Mouse (Mus musculus) CH12.LX (cell line): ENCODE results near the gene Sbno1. TPM values are rescaled to one million over a fixed set of nuclear protein-coding genes. Genes with fewer than 3 reads are reported as not detected.

Experiments
- DNase-seq: peaks from one replicate; pipeline ENCODE4 v3.0.0-alpha.2; 2013; ENCODE audit errors: extremely low read depth
- H3K27ac ChIP-seq: 2 replicates; pipeline ENCODE4 v1.5.1; 2012; ENCODE audit warnings: low read depth, mild to moderate bottlenecking, control low read depth, moderate library complexity; ENCODE audit not compliant: insufficient read depth
- H3K27me3 ChIP-seq: replicated peaks from 2 replicates; pipeline ENCODE3; 2012; ENCODE audit warnings: inconsistent platforms
- H3K36me3 ChIP-seq, 2 experiments: replicated peaks in 1 of 2; 2 replicates each; pipeline versions ENCODE3 to v1.6.1; 2012; ENCODE audit warnings: inconsistent platforms in 1 of 2, low read length in 1 of 2, mild to moderate bottlenecking in 1 of 2, mixed read lengths in 1 of 2, moderate library complexity in 1 of 2; ENCODE audit not compliant: control insufficient read depth in 1 of 2, insufficient read depth in 1 of 2
- H3K4me1 ChIP-seq, 2 experiments: 2 replicates each; pipeline ENCODE4 v1.6.1; 2012; ENCODE audit warnings: inconsistent platforms in 1 of 2, moderate library complexity in 1 of 2; ENCODE audit not compliant: insufficient read depth in 2 of 2, control insufficient read depth in 1 of 2
- H3K4me2 ChIP-seq: 2 replicates; pipeline ENCODE4 v1.6.1; 2012; ENCODE audit warnings: low read depth, mild to moderate bottlenecking, control low read depth; ENCODE audit not compliant: poor library complexity, insufficient read depth, severe bottlenecking
- H3K4me3 ChIP-seq, 3 experiments: fragments of 150-350 bp in 1 of 3; sonication (generic) in 1 of 3; replicated peaks in 1 of 3; 2 replicates each; pipeline versions ENCODE3 to v1.5.1; 2011 to 2012; ENCODE audit warnings: low read depth in 2 of 3, low read length in 2 of 3, mild to moderate bottlenecking in 2 of 3, moderate library complexity in 2 of 3, control low read depth in 1 of 3, improper control_type of control experiment in 1 of 3, inconsistent platforms in 1 of 3, mixed read lengths in 1 of 3; ENCODE audit not compliant: poor library complexity in 1 of 3
- H3K79me2 ChIP-seq: replicated peaks from 2 replicates; pipeline ENCODE4 v1.6.1; 2012; ENCODE audit warnings: mild to moderate bottlenecking, moderate library complexity; ENCODE audit not compliant: control insufficient read depth, poor library complexity, insufficient read depth, severe bottlenecking; ENCODE audit errors: extremely low read depth
- H3K9ac ChIP-seq: 2 replicates; pipeline ENCODE4 v1.6.1; 2012; ENCODE audit warnings: low read depth, mild to moderate bottlenecking, control low read depth, moderate library complexity; ENCODE audit not compliant: insufficient read depth
- H3K9me3 ChIP-seq: replicated peaks from 2 replicates; pipeline ENCODE3; 2012; ENCODE audit warnings: low read length, inconsistent platforms, mixed read lengths
- BHLHE40 ChIP-seq: IDR thresholded peaks from 2 replicates; pipeline ENCODE4 v1.6.1; 2011; ENCODE audit warnings: mild to moderate bottlenecking, low read depth, low read length, improper control_type of control experiment
- CHD2 ChIP-seq: IDR thresholded peaks from 2 replicates; pipeline ENCODE4 v1.6.1; 2011; ENCODE audit warnings: low read length, improper control_type of control experiment
- CTCF ChIP-seq, 2 experiments: IDR thresholded peaks in 1 of 2; conservative IDR thresholded peaks in 1 of 2; 2 replicates each; pipeline ENCODE4 v1.5.1; 2011 to 2012; ENCODE audit warnings: low read depth in 2 of 2, low read length in 2 of 2, improper control_type of control experiment in 1 of 2, inconsistent platforms in 1 of 2, mild to moderate bottlenecking in 1 of 2, moderate library complexity in 1 of 2
- ELF1 ChIP-seq: IDR thresholded peaks from 2 replicates; pipeline ENCODE4 v1.6.1; 2014; ENCODE audit warnings: low read depth, mild to moderate bottlenecking, inconsistent platforms, low read length, improper control_type of control experiment
- EP300 ChIP-seq: IDR thresholded peaks from 2 replicates; pipeline ENCODE4 v1.6.1; 2011; ENCODE audit warnings: low read length, improper control_type of control experiment
- ETS1 ChIP-seq: conservative IDR thresholded peaks from 2 replicates; pipeline ENCODE4 v1.6.1; 2012; ENCODE audit warnings: low read depth, mild to moderate bottlenecking, inconsistent platforms, low read length, improper control_type of control experiment, moderate library complexity
- HCFC1 ChIP-seq: IDR thresholded peaks from 2 replicates; pipeline ENCODE4 v1.6.1; 2012; ENCODE audit warnings: low read depth, mild to moderate bottlenecking, inconsistent platforms, low read length, improper control_type of control experiment
- IRF4 ChIP-seq: IDR thresholded peaks from 2 replicates; pipeline ENCODE4 v1.6.1; 2014; ENCODE audit warnings: low read depth, mild to moderate bottlenecking, inconsistent platforms, low read length, improper control_type of control experiment
- JUND ChIP-seq: conservative IDR thresholded peaks from 2 replicates; pipeline ENCODE4 v1.6.1; 2011; ENCODE audit warnings: low read depth, low read length, improper control_type of control experiment
- KAT2A ChIP-seq: IDR thresholded peaks from 2 replicates; pipeline ENCODE4 v1.6.1; 2012; ENCODE audit warnings: low read length, improper control_type of control experiment, inconsistent platforms; ENCODE audit not compliant: insufficient replicate concordance
- MAFK ChIP-seq: IDR thresholded peaks from 2 replicates; pipeline ENCODE4 v1.6.1; 2011; ENCODE audit warnings: low read length, improper control_type of control experiment; ENCODE audit not compliant: insufficient replicate concordance
- MXI1 ChIP-seq: IDR thresholded peaks from 2 replicates; pipeline ENCODE4 v1.6.1; 2011; ENCODE audit warnings: mild to moderate bottlenecking, low read depth, low read length, improper control_type of control experiment
- PAX5 ChIP-seq: IDR thresholded peaks from 2 replicates; pipeline ENCODE4 v1.6.1; 2012; ENCODE audit warnings: low read length, inconsistent platforms, mixed read lengths
- POLR2AphosphoS2 ChIP-seq: IDR thresholded peaks from 2 replicates; pipeline ENCODE4 v1.6.1; 2011; ENCODE audit warnings: low read depth, low read length, improper control_type of control experiment
- RCOR1 ChIP-seq: conservative IDR thresholded peaks from 2 replicates; pipeline ENCODE4 v1.6.1; 2012; ENCODE audit warnings: low read depth, mild to moderate bottlenecking, inconsistent platforms, low read length, improper control_type of control experiment
- SIN3A ChIP-seq: IDR thresholded peaks from 2 replicates; pipeline ENCODE4 v1.6.1; 2012; ENCODE audit warnings: low read length, improper control_type of control experiment, inconsistent platforms
- SMC3 ChIP-seq: IDR thresholded peaks from 2 replicates; pipeline ENCODE4 v1.6.1; 2011; ENCODE audit warnings: low read depth, low read length, improper control_type of control experiment
- UBTF ChIP-seq: IDR thresholded peaks from 2 replicates; pipeline ENCODE4 v1.6.1; 2012; ENCODE audit warnings: low read depth, mild to moderate bottlenecking, inconsistent platforms, low read length, improper control_type of control experiment, moderate library complexity
- USF1 ChIP-seq: IDR thresholded peaks from 2 replicates; pipeline ENCODE4 v1.6.1; 2014; ENCODE audit warnings: low read depth, mild to moderate bottlenecking, inconsistent platforms, low read length, improper control_type of control experiment
- USF2 ChIP-seq: conservative IDR thresholded peaks from 2 replicates; pipeline ENCODE4 v1.6.1; 2011; ENCODE audit warnings: low read depth, low read length, improper control_type of control experiment
- ZNF384 ChIP-seq: IDR thresholded peaks from 2 replicates; pipeline ENCODE4 v1.6.1; 2012; ENCODE audit warnings: low read depth, low read length, improper control_type of control experiment, inconsistent platforms
- dilution Hi-C: fragments of 300-500 bp; cut with MboI; formaldehyde crosslinking; loops from 2 replicates; pipeline ENCODE4 v1.14.3; 2020; ENCODE audit warnings: low sequenced_read_pairs; ENCODE audit not compliant: extremely low pct_unique_long_range_greater_than_20kb, extremely low pct_ligation_motif_present
- in situ Hi-C: fragments of 300-500 bp; cut with MboI; formaldehyde crosslinking; loops from 3 replicates; pipeline ENCODE4 v1.14.3; 2019; ENCODE audit warnings: low sequenced_read_pairs, low pct_ligation_motif_present, low pct_unique_long_range_greater_than_20kb, mixed read lengths
- polyA plus RNA-seq: library from polyadenylated mRNA; unstranded; fragments of >175 nt; gene quantifications from 2 replicates; pipeline ENCODE4 v1.2.1, GENCODE M21; 2012; ENCODE audit warnings: low read depth; ENCODE audit not compliant: insufficient read length
- total RNA-seq, 2 experiments: library from RNA; depleted of rRNA; stranded (reverse); fragments of 300-350 nt in 1 of 2; fragments of >200 nt in 1 of 2; gene quantifications; 2 replicates each; pipeline ENCODE4 v1.2.3; 2012 to 2014

Gene Sbno1
- total and polyA plus RNA-seq, 3 experiments = 35.0 to 48.5 (median 38.3) TPM

DNA sequence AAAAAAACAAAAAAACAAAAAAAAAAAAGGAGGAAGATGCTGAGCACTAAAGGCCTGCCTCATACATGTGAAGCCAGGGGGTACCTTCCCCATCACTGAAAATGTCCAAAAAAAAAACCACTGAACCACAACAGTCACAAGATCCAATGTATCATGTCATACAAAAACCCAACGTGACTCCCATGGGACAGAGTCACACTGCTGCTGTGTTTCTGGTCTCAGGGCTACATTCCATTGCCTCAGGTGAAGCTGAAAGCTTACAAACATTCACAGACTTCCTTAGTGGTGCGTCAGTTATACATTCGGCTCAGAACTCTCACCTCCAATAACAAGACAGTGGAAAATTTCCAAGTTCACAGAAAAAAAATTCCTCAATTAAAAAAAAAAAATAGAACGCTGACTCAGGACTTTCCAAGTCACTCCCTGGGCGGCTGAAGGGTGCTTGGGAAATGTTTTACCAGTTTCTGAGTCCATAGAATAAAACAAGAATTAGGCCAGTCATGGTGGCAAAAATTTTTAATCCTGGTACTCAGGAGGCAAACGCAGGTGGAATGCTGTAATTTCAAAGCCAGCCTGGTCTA lies 44.9 kb upstream of the Sbno1 start (continued):
- TF ChIP-seq MAFK = peak; percentile 96
- no peak for TF ChIP-seq USF1
- peak; percentile 98 for TF ChIP-seq BHLHE40
- no peak for TF ChIP-seq UBTF

DNA sequence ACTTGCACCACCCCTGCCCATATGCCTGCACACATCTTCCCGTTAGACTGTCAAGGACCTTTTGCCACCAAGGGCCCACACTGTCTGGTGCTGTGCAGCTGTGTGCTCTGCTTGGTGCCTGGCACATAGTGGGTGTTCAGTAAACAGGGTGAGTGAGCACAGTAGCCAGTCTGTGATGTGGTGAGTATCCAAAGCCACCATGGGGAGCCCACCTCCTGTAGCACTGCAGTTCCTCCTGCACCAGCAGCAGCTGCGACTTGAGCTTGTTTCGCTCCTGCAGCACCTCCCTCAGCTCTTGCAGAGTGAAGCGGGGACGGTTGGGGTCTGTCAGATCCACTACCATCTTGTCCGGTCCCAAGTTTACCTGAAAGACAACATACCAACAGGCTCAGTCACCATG lies 43.7 kb upstream of the Sbno1 start:
- Histone ChIP-seq H3K4me1 (peaks cover 20 to 70% of the 10 kb centered on the region in 2 experiments), H3K9ac (no peak overlapping the region), H3K36me3 (peaks cover 80 to 84% of the 10 kb centered on the region in 2 experiments), H3K4me2 (no peak overlapping the region), H3K4me3 (no peak overlapping the region), H3K79me2 (peaks cover 86% of the 10 kb centered on the region), H3K9me3 (peaks cover 18% of the 10 kb centered on the region), H3K27ac (peak overlapping the region; percentile 76), H3K27me3 (no peaks in the 10 kb centered on the region)
- no peak for TF ChIP-seq USF2
- no peak for TF ChIP-seq USF1
- no peak for TF ChIP-seq MXI1
- TF ChIP-seq POLR2AphosphoS2 = no peak
- no peak for TF ChIP-seq MAFK
- TF ChIP-seq PAX5 = no peak
- no peak for TF ChIP-seq ZNF384
- no peak for TF ChIP-seq SIN3A
- no peak for TF ChIP-seq CTCF (conservative IDR thresholded peaks at IDR 0.05 in 1 of 2, IDR thresholded peaks at IDR 0.05 in 1 of 2; ENCODE audit: low read depth in 2 of 2, low read length in 2 of 2)
- TF ChIP-seq HCFC1 = no peak
- no peak for TF ChIP-seq ETS1
- no peak for TF ChIP-seq EP300
- TF ChIP-seq UBTF = no peak
- TF ChIP-seq SMC3 = no peak
- TF ChIP-seq IRF4 = no peak
- TF ChIP-seq ELF1 = no peak
- no peak for TF ChIP-seq CHD2
- no peak for TF ChIP-seq KAT2A
- no peak for TF ChIP-seq JUND
- TF ChIP-seq RCOR1 = no peak
- dilution Hi-C loops = no loop called here
- in situ Hi-C loops = no loop called here
- DNase-seq = no peak
